Mouse (Mus musculus): ENCODE measurements at regions not wholly inside any gene's neighbourhood (a gene's known extent, or its start where the extent isn't known, plus 50 kb on each side); places are given as distances from the start of the nearest gene placed in this dataset.

DNA sequence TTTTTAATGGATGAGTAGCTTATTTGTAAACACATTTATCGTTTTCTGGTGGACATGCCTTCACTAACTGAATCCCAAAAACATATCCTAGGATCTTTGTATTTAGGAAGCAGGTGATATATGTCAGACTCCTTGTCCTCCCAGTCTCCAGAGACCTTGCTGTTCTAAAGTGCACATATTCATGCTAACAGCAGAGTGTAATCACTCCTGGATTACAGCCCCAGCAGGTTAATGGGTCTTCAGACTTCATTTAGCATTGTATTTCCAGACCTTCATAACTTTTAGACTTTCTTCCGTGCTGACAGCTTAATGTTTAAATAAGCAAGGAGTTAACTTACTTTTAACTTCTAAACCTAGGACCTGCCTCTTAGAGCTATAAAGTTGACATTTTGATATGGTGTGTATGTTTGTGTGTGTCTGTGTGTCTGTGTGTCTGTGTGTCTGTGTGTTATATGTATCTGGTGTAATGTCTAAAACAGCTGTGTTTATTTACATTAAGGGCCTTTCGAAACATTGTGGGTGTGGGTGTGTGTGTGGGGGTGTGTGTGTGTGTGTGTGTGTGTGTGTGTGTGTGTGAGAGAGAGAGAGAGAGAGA is 398.3 kb downstream of the Gm4340 start:
- Histone ChIP-seq H3K4me3 (ENCODE audit: low read length) (no peak overlapping the region), H3K9ac (ENCODE audit: low read length) (no peak overlapping the region), H3K27me3 (ENCODE audit: control insufficient read depth, insufficient read depth, low read depth, low read length) (no peaks in the 10 kb centered on the region), H3K4me2 (ENCODE audit: low read depth, low read length) (no peak overlapping the region), H3K9me3 (ENCODE audit: control insufficient read depth, low read length) (no peaks in the 10 kb centered on the region), H3K36me3 (ENCODE audit: control insufficient read depth, insufficient read depth, low read length) (no peaks in the 10 kb centered on the region), H3K4me1 (replicated peaks; ENCODE audit: control insufficient read depth, insufficient read depth, low read length) (no peaks in the 10 kb centered on the region), H3K27ac (ENCODE audit: low read length) (no peak overlapping the region)
- no peak for ATAC-seq (ENCODE audit: low read depth)
- WGBS: 42% methylated on average over 3 of the region's 3 CpGs

DNA sequence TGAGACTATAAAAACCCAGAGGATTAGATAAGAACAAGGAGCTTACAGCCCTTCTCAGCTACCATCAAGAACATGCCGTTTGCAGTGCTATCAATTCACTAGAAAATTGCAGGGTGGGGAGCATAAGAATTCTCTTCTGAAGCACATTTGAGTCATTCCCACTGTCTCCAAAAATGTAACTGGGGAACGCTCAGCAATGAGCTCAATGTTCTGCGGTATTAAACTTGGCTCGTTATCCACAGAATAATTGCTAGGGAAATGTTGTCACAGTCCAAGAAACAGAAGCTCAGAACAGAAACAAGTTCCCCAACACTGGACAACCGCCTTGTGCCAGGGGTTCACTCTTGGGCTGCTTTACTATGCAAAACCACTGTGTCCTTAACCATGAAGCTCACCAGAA is 402.1 kb downstream of the Gm4340 start:
- Histone ChIP-seq H3K27me3 (ENCODE audit: control insufficient read depth, insufficient read depth, low read depth, low read length) (no peaks in the 10 kb centered on the region), H3K27ac (ENCODE audit: low read length) (no peak overlapping the region), H3K4me1 (replicated peaks; ENCODE audit: control insufficient read depth, insufficient read depth, low read length) (no peaks in the 10 kb centered on the region), H3K9ac (ENCODE audit: low read length) (no peak overlapping the region), H3K4me2 (ENCODE audit: low read depth, low read length) (no peak overlapping the region), H3K36me3 (ENCODE audit: control insufficient read depth, insufficient read depth, low read length) (no peaks in the 10 kb centered on the region), H3K9me3 (ENCODE audit: control insufficient read depth, low read length) (no peaks in the 10 kb centered on the region), H3K4me3 (ENCODE audit: low read length) (no peak overlapping the region)
- ATAC-seq (ENCODE audit: low read depth): no peak
- WGBS: 89% methylated on average over 5 of the region's 5 CpGs

DNA sequence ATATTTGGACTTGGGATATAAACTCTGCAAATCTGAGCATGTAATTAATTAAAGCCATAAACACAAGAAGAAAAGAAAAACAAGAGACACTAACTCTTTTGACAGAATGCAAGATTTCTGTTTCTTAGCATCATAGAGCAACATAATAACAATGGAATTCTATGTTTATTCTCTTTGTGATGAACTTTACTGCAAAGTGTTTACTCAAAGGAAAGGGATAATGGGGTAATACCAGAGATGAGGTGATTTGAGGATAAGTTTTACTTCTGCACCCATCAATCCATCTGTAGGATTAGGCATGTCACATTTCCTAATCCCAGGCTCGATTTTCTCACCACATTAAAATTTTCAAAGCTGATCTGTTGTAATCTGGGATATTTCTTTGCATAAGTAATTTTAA is 433.8 kb downstream of the Gm4340 start:
- no peaks in the 10 kb centered on the region for H3K9me3 ChIP-seq (ENCODE audit: control insufficient read depth, low read length)
- H3K4me3 ChIP-seq (ENCODE audit: low read length): no peak overlapping the region
- no peak overlapping the region for H3K27ac ChIP-seq (ENCODE audit: low read length)
- ATAC-seq (ENCODE audit: low read depth): peak; percentile 65
- no peaks in the 10 kb centered on the region for H3K27me3 ChIP-seq (ENCODE audit: control insufficient read depth, insufficient read depth, low read depth, low read length)
- no peaks in the 10 kb centered on the region for H3K4me1 ChIP-seq (replicated peaks; ENCODE audit: control insufficient read depth, insufficient read depth, low read length)
- WGBS: 30% methylated on average over 1 of the region's 1 CpGs
- H3K4me2 ChIP-seq (ENCODE audit: low read depth, low read length): no peak overlapping the region
- no peaks in the 10 kb centered on the region for H3K36me3 ChIP-seq (ENCODE audit: control insufficient read depth, insufficient read depth, low read length)
- H3K9ac ChIP-seq (ENCODE audit: low read length): no peak overlapping the region

DNA sequence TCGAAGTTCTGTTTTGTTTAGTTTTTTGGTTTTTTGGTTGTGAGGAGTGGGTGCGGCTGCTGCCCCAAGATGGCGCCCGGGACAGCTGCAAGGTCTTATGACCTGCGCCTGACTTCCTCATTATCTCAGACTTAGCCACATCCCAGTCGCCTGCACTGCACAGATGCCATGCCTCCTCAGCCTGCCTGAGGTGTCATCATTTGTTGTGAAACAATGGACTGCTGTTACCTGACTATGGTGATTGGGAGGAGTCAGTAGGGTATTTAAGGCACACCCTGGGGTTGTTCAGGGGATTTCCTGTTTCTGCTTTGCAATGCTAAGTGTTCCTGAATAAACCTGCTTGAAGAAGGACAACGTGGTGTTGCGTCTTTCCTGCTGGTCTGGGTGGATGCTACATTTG is 457.2 kb downstream of the Gm4340 start:
- no peak overlapping the region for H3K4me3 ChIP-seq (ENCODE audit: low read length)
- no peak overlapping the region for H3K9ac ChIP-seq (ENCODE audit: low read length)
- no peaks in the 10 kb centered on the region for H3K36me3 ChIP-seq (ENCODE audit: control insufficient read depth, insufficient read depth, low read length)
- H3K27me3 ChIP-seq (ENCODE audit: control insufficient read depth, insufficient read depth, low read depth, low read length): no peaks in the 10 kb centered on the region
- no peaks in the 10 kb centered on the region for H3K9me3 ChIP-seq (ENCODE audit: control insufficient read depth, low read length)
- no peak overlapping the region for H3K27ac ChIP-seq (ENCODE audit: low read length)
- no peaks in the 10 kb centered on the region for H3K4me1 ChIP-seq (replicated peaks; ENCODE audit: control insufficient read depth, insufficient read depth, low read length)
- no peak for ATAC-seq (ENCODE audit: low read depth)
- 85% methylated on average over 8 of the region's 8 CpGs for WGBS
- no peak overlapping the region for H3K4me2 ChIP-seq (ENCODE audit: low read depth, low read length)

DNA sequence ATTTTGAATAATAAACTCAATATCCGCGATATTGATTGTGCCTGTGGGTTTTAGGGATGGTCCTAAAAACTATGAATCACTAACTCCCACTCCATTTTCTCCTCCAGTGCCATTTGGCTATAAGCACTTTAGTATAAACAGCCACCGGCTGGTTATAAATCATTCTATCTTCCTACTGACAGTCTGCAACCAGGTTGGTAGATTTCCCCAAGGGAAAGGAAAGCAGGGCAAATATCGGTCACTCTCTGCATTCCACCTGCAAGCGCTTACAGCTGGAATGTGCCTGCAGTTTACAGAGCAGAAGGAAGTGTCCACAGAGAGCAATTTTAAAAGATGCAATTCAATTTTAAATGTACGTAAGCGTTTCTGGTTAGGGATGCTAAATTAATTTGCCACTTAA is 466.5 kb downstream of the Gm4340 start:
- Histone ChIP-seq H3K9me3 (ENCODE audit: control insufficient read depth, low read length) (no peaks in the 10 kb centered on the region), H3K36me3 (ENCODE audit: control insufficient read depth, insufficient read depth, low read length) (no peaks in the 10 kb centered on the region), H3K4me3 (ENCODE audit: low read length) (no peak overlapping the region), H3K27me3 (ENCODE audit: control insufficient read depth, insufficient read depth, low read depth, low read length) (no peaks in the 10 kb centered on the region), H3K27ac (ENCODE audit: low read length) (no peak overlapping the region), H3K9ac (ENCODE audit: low read length) (no peak overlapping the region), H3K4me1 (replicated peaks; ENCODE audit: control insufficient read depth, insufficient read depth, low read length) (no peaks in the 10 kb centered on the region), H3K4me2 (ENCODE audit: low read depth, low read length) (no peak overlapping the region)
- WGBS: 37% methylated on average over 7 of the region's 7 CpGs
- ATAC-seq (ENCODE audit: low read depth): no peak

DNA sequence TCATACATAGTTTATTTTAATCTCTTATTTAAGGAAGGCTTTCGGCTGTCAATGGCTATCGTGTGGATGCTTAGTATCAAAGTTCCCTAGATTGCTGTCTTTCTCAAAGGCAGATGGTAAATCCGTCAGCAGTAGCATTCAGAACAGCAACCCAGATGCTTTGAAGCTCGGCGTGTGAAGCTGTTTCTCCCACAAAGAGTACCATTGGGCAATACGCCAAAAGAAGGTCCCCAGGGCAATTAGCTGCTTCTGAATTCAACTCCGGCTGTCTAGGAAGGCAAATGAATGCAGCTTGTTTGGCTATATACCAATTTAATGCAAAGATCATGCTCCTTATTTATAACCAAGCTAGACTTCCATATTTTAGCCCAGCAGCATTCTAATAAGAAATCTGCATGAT is 467.8 kb downstream of the Gm4340 start:
- H3K4me2 ChIP-seq (ENCODE audit: low read depth, low read length): no peak overlapping the region
- H3K27ac ChIP-seq (ENCODE audit: low read length): no peak overlapping the region
- H3K9ac ChIP-seq (ENCODE audit: low read length): no peak overlapping the region
- H3K27me3 ChIP-seq (ENCODE audit: control insufficient read depth, insufficient read depth, low read depth, low read length): no peaks in the 10 kb centered on the region
- H3K9me3 ChIP-seq (ENCODE audit: control insufficient read depth, low read length): no peaks in the 10 kb centered on the region
- no peak overlapping the region for H3K4me3 ChIP-seq (ENCODE audit: low read length)
- 34% methylated on average over 7 of the region's 7 CpGs for WGBS
- H3K4me1 ChIP-seq (replicated peaks; ENCODE audit: control insufficient read depth, insufficient read depth, low read length): no peaks in the 10 kb centered on the region
- peak; percentile 68 for ATAC-seq (ENCODE audit: low read depth)
- no peaks in the 10 kb centered on the region for H3K36me3 ChIP-seq (ENCODE audit: control insufficient read depth, insufficient read depth, low read length)

DNA sequence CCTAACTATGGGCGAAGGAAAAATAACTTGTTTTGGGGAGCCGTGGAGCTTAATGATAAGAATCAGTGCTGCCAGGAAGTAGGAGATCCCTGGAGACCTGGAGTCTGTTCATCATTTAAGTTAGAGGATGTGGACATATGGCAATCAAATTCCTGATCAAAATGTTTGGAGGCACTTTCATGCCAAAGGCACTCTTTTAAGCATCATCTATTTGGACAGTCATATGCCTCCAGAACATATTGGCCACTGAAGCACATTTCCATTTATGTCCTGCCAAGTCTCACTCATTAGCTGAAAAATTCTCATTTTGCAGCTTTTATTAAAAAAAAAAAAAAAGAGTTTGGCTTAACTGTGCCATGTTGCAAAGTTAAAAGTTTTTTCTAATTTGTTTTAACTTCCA is 474.4 kb downstream of the Gm4340 start:
- H3K27me3 ChIP-seq (ENCODE audit: control insufficient read depth, insufficient read depth, low read depth, low read length): no peaks in the 10 kb centered on the region
- H3K9me3 ChIP-seq (ENCODE audit: control insufficient read depth, low read length): no peaks in the 10 kb centered on the region
- 73% methylated on average over 2 of the region's 2 CpGs for WGBS
- H3K4me2 ChIP-seq (ENCODE audit: low read depth, low read length): no peak overlapping the region
- ATAC-seq (ENCODE audit: low read depth): no peak
- no peak overlapping the region for H3K4me3 ChIP-seq (ENCODE audit: low read length)
- no peaks in the 10 kb centered on the region for H3K4me1 ChIP-seq (replicated peaks; ENCODE audit: control insufficient read depth, insufficient read depth, low read length)
- no peak overlapping the region for H3K9ac ChIP-seq (ENCODE audit: low read length)
- no peaks in the 10 kb centered on the region for H3K36me3 ChIP-seq (ENCODE audit: control insufficient read depth, insufficient read depth, low read length)
- no peak overlapping the region for H3K27ac ChIP-seq (ENCODE audit: low read length)

DNA sequence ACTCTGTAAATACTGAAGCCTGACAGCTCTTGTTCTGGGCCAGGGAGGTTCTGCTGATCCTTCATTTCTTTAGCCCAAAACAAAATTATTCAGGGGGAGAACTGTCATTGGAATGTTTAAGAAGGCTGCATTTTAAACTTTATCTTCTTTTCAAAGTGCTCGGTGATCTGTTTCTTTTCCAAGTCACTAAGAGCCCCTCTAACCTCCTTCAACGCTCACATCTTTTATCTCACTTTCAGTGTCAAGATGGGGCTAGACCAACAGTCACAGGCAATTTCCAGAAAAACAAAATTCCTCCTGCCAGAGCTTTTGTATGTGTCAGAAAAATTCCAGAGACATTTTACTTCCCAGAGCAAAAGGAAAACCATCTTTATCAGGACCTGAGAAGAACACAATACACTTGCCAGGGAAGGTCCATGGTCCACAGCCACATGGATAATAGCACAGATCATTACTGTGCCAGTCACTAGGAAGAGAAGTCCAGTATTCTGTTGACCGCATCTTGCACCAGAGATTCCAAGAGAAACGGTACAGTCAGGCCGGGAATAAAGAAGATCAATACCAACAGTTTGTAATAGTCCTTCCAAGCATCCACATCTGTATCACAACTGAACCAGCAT is 491.0 kb downstream of the Gm4340 start:
- Histone ChIP-seq H3K36me3 (ENCODE audit: control insufficient read depth, insufficient read depth, low read length) (no peaks in the 10 kb centered on the region), H3K27me3 (ENCODE audit: control insufficient read depth, insufficient read depth, low read depth, low read length) (no peaks in the 10 kb centered on the region), H3K27ac (ENCODE audit: low read length) (no peak overlapping the region), H3K4me2 (ENCODE audit: low read depth, low read length) (no peak overlapping the region), H3K4me1 (replicated peaks; ENCODE audit: control insufficient read depth, insufficient read depth, low read length) (no peaks in the 10 kb centered on the region), H3K9ac (ENCODE audit: low read length) (no peak overlapping the region), H3K4me3 (ENCODE audit: low read length) (no peak overlapping the region), H3K9me3 (ENCODE audit: control insufficient read depth, low read length) (no peaks in the 10 kb centered on the region)
- 51% methylated on average over 5 of the region's 5 CpGs for WGBS
- no peak for ATAC-seq (ENCODE audit: low read depth)

DNA sequence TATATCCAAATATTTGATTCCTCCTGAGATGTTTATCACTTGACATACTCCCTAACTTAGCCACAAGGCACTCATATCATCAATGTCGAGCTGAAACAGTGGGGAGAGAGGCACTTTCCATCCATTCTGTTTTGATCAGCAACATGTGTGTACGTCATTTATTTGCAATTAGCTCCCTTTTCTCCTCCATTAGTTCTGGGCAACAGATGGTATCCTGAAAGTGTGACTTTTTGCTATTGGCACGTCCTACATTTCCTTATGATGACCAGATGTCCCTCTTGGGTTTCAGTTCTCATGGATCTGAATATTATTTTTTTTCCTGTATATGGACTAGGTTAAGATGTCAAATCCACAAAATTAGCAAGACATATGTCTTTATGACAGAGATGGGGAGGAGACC is 492.0 kb downstream of the Gm4340 start:
- H3K9ac ChIP-seq (ENCODE audit: low read length): no peak overlapping the region
- WGBS: 74% methylated on average over 3 of the region's 3 CpGs
- H3K4me2 ChIP-seq (ENCODE audit: low read depth, low read length): no peak overlapping the region
- H3K9me3 ChIP-seq (ENCODE audit: control insufficient read depth, low read length): no peaks in the 10 kb centered on the region
- no peak for ATAC-seq (ENCODE audit: low read depth)
- H3K27me3 ChIP-seq (ENCODE audit: control insufficient read depth, insufficient read depth, low read depth, low read length): no peaks in the 10 kb centered on the region
- H3K36me3 ChIP-seq (ENCODE audit: control insufficient read depth, insufficient read depth, low read length): no peaks in the 10 kb centered on the region
- H3K27ac ChIP-seq (ENCODE audit: low read length): no peak overlapping the region
- H3K4me1 ChIP-seq (replicated peaks; ENCODE audit: control insufficient read depth, insufficient read depth, low read length): no peaks in the 10 kb centered on the region
- H3K4me3 ChIP-seq (ENCODE audit: low read length): no peak overlapping the region

DNA sequence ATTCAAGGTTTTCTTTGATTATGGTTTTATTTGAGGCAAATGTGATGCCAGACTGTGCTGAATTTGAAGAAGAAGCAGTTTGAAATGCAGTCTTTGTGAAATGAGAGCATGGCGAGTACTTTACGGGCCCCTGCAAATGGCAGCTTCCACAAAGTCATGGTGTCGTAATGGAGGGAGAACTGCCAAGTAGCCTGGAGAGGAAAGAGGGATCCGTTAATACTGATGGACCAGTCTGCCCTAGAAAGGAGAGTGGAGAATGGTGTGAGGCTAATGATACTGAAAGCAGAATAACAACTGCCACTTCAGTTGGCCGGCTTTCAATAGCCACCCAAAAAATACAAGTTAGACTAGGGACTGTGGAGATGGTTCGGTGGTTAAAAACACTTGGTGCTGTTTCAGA is 492.8 kb downstream of the Gm4340 start:
- ATAC-seq (ENCODE audit: low read depth): no peak

More for the DNA sequence above, 492.8 kb downstream of the Gm4340 start:
- Histone ChIP-seq H3K4me3 (ENCODE audit: low read length) (no peak overlapping the region), H3K4me1 (replicated peaks; ENCODE audit: control insufficient read depth, insufficient read depth, low read length) (no peaks in the 10 kb centered on the region), H3K9me3 (ENCODE audit: control insufficient read depth, low read length) (no peaks in the 10 kb centered on the region), H3K27me3 (ENCODE audit: control insufficient read depth, insufficient read depth, low read depth, low read length) (no peaks in the 10 kb centered on the region), H3K36me3 (ENCODE audit: control insufficient read depth, insufficient read depth, low read length) (no peaks in the 10 kb centered on the region), H3K27ac (ENCODE audit: low read length) (no peak overlapping the region), H3K4me2 (ENCODE audit: low read depth, low read length) (no peak overlapping the region), H3K9ac (ENCODE audit: low read length) (no peak overlapping the region)
- 80% methylated on average over 6 of the region's 6 CpGs for WGBS

Measured in lung, embryonic 16.5 days (tissue).